Mouse (Mus musculus): ENCODE measurements around the gene Abhd15. TPM values are rescaled to one million over a fixed set of nuclear protein-coding genes. Genes with fewer than 3 reads are reported as not detected.

Abhd15 gene
- polyA plus RNA-seq, 1 experiment = 4.1 TPM

DNA sequence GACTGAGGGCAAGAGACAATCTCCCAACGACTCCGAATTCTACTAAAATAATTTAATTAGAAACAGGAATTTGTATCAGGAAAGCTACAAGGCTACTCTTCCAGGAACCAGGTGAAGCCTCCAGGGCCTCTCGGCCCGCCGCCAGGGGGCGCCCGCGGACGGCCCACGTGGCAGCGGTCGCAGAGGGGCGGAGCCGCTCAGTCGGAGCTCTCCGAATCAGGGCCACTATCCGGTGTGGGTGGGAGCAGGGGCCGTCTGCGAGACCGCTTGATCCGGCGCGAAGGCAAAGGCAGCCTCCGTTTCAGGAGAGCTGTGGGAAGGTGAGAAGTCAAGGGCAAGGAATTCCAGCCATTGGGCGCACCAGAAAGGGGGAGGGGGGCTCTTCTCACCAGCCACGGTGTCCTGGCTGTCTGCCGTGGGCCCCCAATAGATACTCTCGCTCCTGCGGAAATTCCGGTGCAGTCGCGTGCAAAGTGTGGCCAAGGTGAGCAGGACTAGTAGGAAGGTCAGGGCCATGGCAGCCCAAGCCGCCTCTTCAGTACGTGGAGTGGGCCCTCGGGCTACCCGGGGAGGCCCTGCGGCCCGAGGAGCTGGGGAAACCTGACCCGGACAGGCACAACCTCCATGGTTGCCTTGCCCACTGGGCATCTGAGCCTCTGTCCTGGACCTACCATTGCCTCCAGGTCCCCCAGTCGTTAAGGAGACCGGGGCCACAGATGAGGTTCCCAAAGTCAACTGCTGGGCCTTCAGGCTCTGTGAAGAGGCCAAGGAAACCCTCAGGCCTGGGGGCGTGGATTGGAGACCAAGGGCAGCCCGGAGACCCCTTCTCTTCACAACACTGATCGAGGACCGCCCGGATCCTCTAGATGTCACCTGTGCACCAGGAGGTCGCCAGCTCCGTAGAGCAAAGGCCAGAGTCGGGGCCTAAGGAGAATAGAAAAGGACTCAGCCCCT lies 6.6 kb upstream of the Abhd15 start:
- H3K36me3 ChIP-seq (ENCODE audit: control insufficient read depth, insufficient read depth, low read length) = peaks cover 25% of the 10 kb centered on the region
- H3K27me3 ChIP-seq (ENCODE audit: control insufficient read depth, insufficient read depth, low read length) = no peaks in the 10 kb centered on the region
- no peak overlapping the region for H3K27ac ChIP-seq (ENCODE audit: insufficient read depth, low read length)
- H3K4me1 ChIP-seq (ENCODE audit: control insufficient read depth, insufficient read depth, insufficient read length) = peaks cover 4% of the 10 kb centered on the region; the same call in 1 of the 2 replicates
- TF ChIP-seq CTCF (IDR thresholded peaks at IDR 0.05; ENCODE audit: extremely low read depth, insufficient read depth, insufficient read length, insufficient replicate concordance) = peak; percentile 95
- no peak for TF ChIP-seq POLR2A (IDR thresholded peaks at IDR 0.05; ENCODE audit: low read depth, low read length)
- peak in 1 of 2 experiments; percentile 82 for DNase-seq (ENCODE audit: low read depth in 1 of 2, low spot score in 2 of 2)
- WGBS = 29% methylated on average over 49 of the region's 49 CpGs
- H3K4me3 ChIP-seq (ENCODE audit: extremely low read depth, insufficient read depth, insufficient read length) = peak overlapping the region; percentile 47; the same call in 1 of the 2 replicates

GRCm38 (mm10) chr11:77511336-77511735 lies 3.6 kb upstream of the Abhd15 start:
- Histone ChIP-seq H3K4me1 (ENCODE audit: control insufficient read depth, insufficient read depth, insufficient read length) (peaks cover 20% of the 10 kb centered on the region), H3K36me3 (ENCODE audit: control insufficient read depth, insufficient read depth, low read length) (peaks cover 4% of the 10 kb centered on the region; the same call in 1 of the 2 replicates), H3K27ac (ENCODE audit: insufficient read depth, low read length) (no peak overlapping the region), H3K27me3 (ENCODE audit: control insufficient read depth, insufficient read depth, low read length) (peaks cover 6% of the 10 kb centered on the region), H3K4me3 (ENCODE audit: extremely low read depth, insufficient read depth, insufficient read length) (no peak overlapping the region)
- WGBS = 84% methylated on average over 5 of the region's 5 CpGs
- no peak for DNase-seq (ENCODE audit: low read depth in 1 of 2, low spot score in 2 of 2)
- no peak for TF ChIP-seq CTCF (IDR thresholded peaks at IDR 0.05; ENCODE audit: extremely low read depth, insufficient read depth, insufficient read length, insufficient replicate concordance)
- TF ChIP-seq POLR2A (IDR thresholded peaks at IDR 0.05; ENCODE audit: low read depth, low read length) = no peak

GRCm38 (mm10) chr11:77512891-77513810 lies 1.8 kb upstream of the Abhd15 start:
- DNase-seq (ENCODE audit: low read depth in 1 of 2, low spot score in 2 of 2) = peak; percentile 72 to 82
- peaks cover 22% of the 10 kb centered on the region for H3K4me1 ChIP-seq (ENCODE audit: control insufficient read depth, insufficient read depth, insufficient read length)
- H3K27me3 ChIP-seq (ENCODE audit: control insufficient read depth, insufficient read depth, low read length) = peaks cover 6% of the 10 kb centered on the region
- no peaks in the 10 kb centered on the region for H3K36me3 ChIP-seq (ENCODE audit: control insufficient read depth, insufficient read depth, low read length)
- TF ChIP-seq POLR2A (IDR thresholded peaks at IDR 0.05; ENCODE audit: low read depth, low read length) (no peak; the same call in 1 of the 2 replicates), CTCF (IDR thresholded peaks at IDR 0.05; ENCODE audit: extremely low read depth, insufficient read depth, insufficient read length, insufficient replicate concordance) (no peak)
- H3K4me3 ChIP-seq (ENCODE audit: extremely low read depth, insufficient read depth, insufficient read length) = peak overlapping the region; percentile 74
- under 1% methylated on average over 49 of the region's 84 CpGs for WGBS
- peak overlapping the region; percentile 74 for H3K27ac ChIP-seq (ENCODE audit: insufficient read depth, low read length)

DNA sequence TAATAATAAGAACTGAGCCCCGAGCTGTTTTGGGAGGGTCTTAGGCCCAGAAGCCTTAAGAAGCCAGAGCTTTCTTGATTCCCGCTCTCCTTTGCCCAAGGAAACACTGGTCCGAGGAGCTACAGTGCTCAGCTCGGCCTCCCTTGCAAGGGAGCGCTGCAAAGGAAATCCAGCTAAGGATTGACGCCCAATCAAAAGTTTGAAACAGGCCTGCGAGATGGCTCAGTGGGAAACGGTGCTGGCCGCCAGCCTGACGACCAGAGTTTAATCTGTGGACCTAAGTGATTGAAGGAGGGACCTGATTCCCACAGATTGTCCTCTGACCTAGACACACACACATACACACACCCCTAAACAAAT lies 1.1 kb upstream of the Abhd15 start:
- Histone ChIP-seq H3K27ac (ENCODE audit: insufficient read depth, low read length) (no peak overlapping the region), H3K27me3 (ENCODE audit: control insufficient read depth, insufficient read depth, low read length) (peaks cover 6% of the 10 kb centered on the region), H3K36me3 (ENCODE audit: control insufficient read depth, insufficient read depth, low read length) (no peaks in the 10 kb centered on the region), H3K4me1 (ENCODE audit: control insufficient read depth, insufficient read depth, insufficient read length) (peaks cover 29% of the 10 kb centered on the region), H3K4me3 (ENCODE audit: extremely low read depth, insufficient read depth, insufficient read length) (peak overlapping the region; percentile 74)
- TF ChIP-seq POLR2A (IDR thresholded peaks at IDR 0.05; ENCODE audit: low read depth, low read length) = no peak
- TF ChIP-seq CTCF (IDR thresholded peaks at IDR 0.05; ENCODE audit: extremely low read depth, insufficient read depth, insufficient read length, insufficient replicate concordance) = no peak
- 18% methylated on average over 10 of the region's 10 CpGs for WGBS
- DNase-seq (ENCODE audit: low read depth in 1 of 2, low spot score in 2 of 2) = no peak

- Histone ChIP-seq H3K4me3 (ENCODE audit: extremely low read depth, insufficient read depth, insufficient read length) (peak overlapping the region; percentile 58), H3K27me3 (ENCODE audit: control insufficient read depth, insufficient read depth, low read length) (peaks cover 6% of the 10 kb centered on the region), H3K36me3 (ENCODE audit: control insufficient read depth, insufficient read depth, low read length) (no peaks in the 10 kb centered on the region), H3K27ac (ENCODE audit: insufficient read depth, low read length) (no peak overlapping the region), H3K4me1 (ENCODE audit: control insufficient read depth, insufficient read depth, insufficient read length) (peaks cover 33% of the 10 kb centered on the region)
- WGBS = 22% methylated on average over 19 of the region's 19 CpGs
- peak in 1 of 2 experiments; percentile 9 for DNase-seq (ENCODE audit: low read depth in 1 of 2, low spot score in 2 of 2)
- no peak for TF ChIP-seq CTCF (IDR thresholded peaks at IDR 0.05; ENCODE audit: extremely low read depth, insufficient read depth, insufficient read length, insufficient replicate concordance)
- no peak for TF ChIP-seq POLR2A (IDR thresholded peaks at IDR 0.05; ENCODE audit: low read depth, low read length)
These were observed 565 bp upstream of the Abhd15 start for GRCm38 (mm10) chr11:77514281-77514831.
